Comparison of ENCODE assay signal across 8 mouse cellular contexts in the genomic region with DNA sequence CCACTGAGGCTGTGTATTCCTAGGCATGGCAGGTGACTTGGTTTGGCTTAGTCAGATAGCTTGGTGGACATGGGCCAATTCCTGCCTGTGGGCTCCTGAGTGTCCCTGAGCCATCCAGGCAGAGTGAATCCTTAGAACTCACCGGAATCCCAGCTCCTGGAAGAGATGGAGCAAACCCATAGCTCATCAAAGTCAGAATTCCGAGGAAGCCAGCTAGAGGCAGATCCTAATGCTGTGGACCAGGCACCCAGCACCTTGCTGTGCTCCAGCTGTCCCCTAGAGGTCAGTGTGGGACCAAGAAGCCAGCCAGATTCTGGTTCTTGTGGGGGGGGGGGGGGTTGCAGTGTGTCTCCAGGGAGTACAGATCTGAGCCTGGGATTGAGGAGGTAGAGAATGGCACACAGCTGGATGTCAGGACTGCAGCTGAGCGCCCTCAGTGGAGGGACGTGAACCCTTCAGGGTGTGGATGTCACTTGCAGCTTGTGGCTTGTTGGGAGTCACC. TPM values are rescaled to one million over a fixed set of nuclear protein-coding genes. Genes with fewer than 3 reads are reported as not detected.
DNase-seq lines count a peak whose midpoint lies in the region; ATAC-seq and TF ChIP-seq lines count a peak whose summit lies in the region.

No protein-coding gene starts in this region.

- H3K79me2 ChIP-seq in C2C12 (ENCODE audit: control insufficient read depth, insufficient read depth), result peaks cover 11% of the 10 kb centered on the region

- H3K27ac ChIP-seq in kidney, postnatal 0 days, result no peak overlapping the region
- H3K27ac ChIP-seq in lung, embryonic 14.5 days (ENCODE audit: low read depth), result no peak overlapping the region

- WGBS in kidney, postnatal 0 days, result 27% methylated on average over 4 of the region's 4 CpGs
- WGBS in lung, embryonic 14.5 days, result 19% methylated on average over 4 of the region's 4 CpGs

- no peaks in the 10 kb centered on the region for H3K79me3 ChIP-seq in C2C12 (ENCODE audit: low read depth)

- peak; percentile 47 for ATAC-seq in kidney, postnatal 0 days (replicated peaks; ENCODE audit: low FRiP score, low read depth)
- peak; percentile 49; the same call in 1 of the 2 replicates for ATAC-seq in lung, embryonic 14.5 days (ENCODE audit: insufficient read depth)

- TF ChIP-seq CTCF in C2C12 (IDR thresholded peaks at IDR 0.05; ENCODE audit: control insufficient read depth, insufficient read depth, insufficient read length), result peak; percentile 58
- peak; percentile 86 for TF ChIP-seq CTCF in kidney, postnatal 0 days (IDR thresholded peaks at IDR 0.05; ENCODE audit: low read depth)
- peak; percentile 83 for TF ChIP-seq CTCF in lung, embryonic 14.5 days (IDR thresholded peaks at IDR 0.05; ENCODE audit: low read depth)

- H3K4me3 ChIP-seq in C2C12 (ENCODE audit: insufficient read depth, poor library complexity, severe bottlenecking), result no peak overlapping the region
- no peak overlapping the region for H3K4me3 ChIP-seq in kidney, postnatal 0 days (replicated peaks; ENCODE audit: low read depth, low read length)
- no peak overlapping the region for H3K4me3 ChIP-seq in lung, embryonic 14.5 days (ENCODE audit: low read depth, low read length)

- peaks cover 3% of the 10 kb centered on the region for H3K27me3 ChIP-seq in C2C12 (ENCODE audit: control insufficient read depth, insufficient read depth, insufficient read length)
- H3K27me3 ChIP-seq in kidney, postnatal 0 days (ENCODE audit: insufficient read depth, low read length), result no peaks in the 10 kb centered on the region
- H3K27me3 ChIP-seq in lung, embryonic 14.5 days (ENCODE audit: insufficient read depth, low read length), result no peaks in the 10 kb centered on the region

- no peak overlapping the region for H3K4me2 ChIP-seq in kidney, postnatal 0 days (ENCODE audit: low read length)
- no peak overlapping the region for H3K4me2 ChIP-seq in lung, embryonic 14.5 days

- peaks cover 5% of the 10 kb centered on the region; the same call in 1 of the 2 replicates for H3K4me1 ChIP-seq in kidney, postnatal 0 days (replicated peaks; ENCODE audit: insufficient read depth, low read length)
- H3K4me1 ChIP-seq in lung, embryonic 14.5 days (ENCODE audit: insufficient read depth), result no peaks in the 10 kb centered on the region

- H3ac ChIP-seq in C2C12 (ENCODE audit: control insufficient read depth, insufficient read length, low read depth), result no peak overlapping the region

- H3K9me3 ChIP-seq in kidney, postnatal 0 days (replicated peaks; ENCODE audit: low read length), result no peaks in the 10 kb centered on the region
- no peaks in the 10 kb centered on the region for H3K9me3 ChIP-seq in lung, embryonic 14.5 days (ENCODE audit: low read depth, low read length)

- no peak overlapping the region for H3K9ac ChIP-seq in kidney, postnatal 0 days (ENCODE audit: low read depth, low read length)
- no peak overlapping the region for H3K9ac ChIP-seq in lung, embryonic 14.5 days

- DNase-seq in NIH3T3 (ENCODE audit: low read depth), result peak; percentile 81
- peak; percentile 84 for DNase-seq in cerebellum, postnatal 14 days
- peak; percentile 29 to 62 for DNase-seq in gastrocnemius, adult 8-10 months (ENCODE audit: low spot score in 2 of 2)
- DNase-seq in kidney, postnatal 0 days (ENCODE audit: low spot score), result peak; percentile 67
- peak; percentile 74 for DNase-seq in lung, embryonic 14.5 days
- DNase-seq in retina, postnatal 7 days (ENCODE audit: low read depth, low spot score), result peak; percentile 59
- peak; percentile 61 for DNase-seq in urinary bladder, postnatal 25 days (ENCODE audit: low spot score)

- no peaks in the 10 kb centered on the region for H3K36me3 ChIP-seq in C2C12 (ENCODE audit: control insufficient read depth, insufficient read depth)
- no peaks in the 10 kb centered on the region for H3K36me3 ChIP-seq in kidney, postnatal 0 days (ENCODE audit: insufficient read depth, low read length)
- H3K36me3 ChIP-seq in lung, embryonic 14.5 days (ENCODE audit: insufficient read depth), result no peaks in the 10 kb centered on the region

TF ChIP-seq in C2C12, 6 proteins besides CTCF, POLR2A, EP300 and RAD21:
- TF ChIP-seq USF1 (IDR thresholded peaks at IDR 0.05; ENCODE audit: low read depth), result no peak
- TF ChIP-seq CEBPB (IDR thresholded peaks at IDR 0.05; ENCODE audit: low read depth), result no peak
- no peak for TF ChIP-seq MYOD1 (IDR thresholded peaks at IDR 0.05; ENCODE audit: control insufficient read depth, insufficient read length, low read depth)
- no peak for TF ChIP-seq FOSL1 (IDR thresholded peaks at IDR 0.05; ENCODE audit: insufficient read depth, low read length, poor library complexity, severe bottlenecking)
- TF ChIP-seq MAX (IDR thresholded peaks at IDR 0.05), result no peak
- no peak for TF ChIP-seq MYOG (IDR thresholded peaks at IDR 0.05; ENCODE audit: control insufficient read depth, extremely low read depth, insufficient read length)

RNA-seq across cellular contexts. Expression of a gene that starts 33.8 kb away (rescaled TPM):
- 0.11 TPM for polyA plus RNA-seq in C2C12 (2012; fragmentation: generic; extraction: Trizol)
- total RNA-seq in gastrocnemius, adult 8-10 months (2022), result under 1 TPM; 0.10 to 0.81 (median 0.28) TPM
- 9.1 TPM in 2 replicates for polyA plus RNA-seq in kidney, postnatal 0 days (2015; fragmentation: Nextera tagmentation; extraction: Ambion mirVana)
- polyA plus RNA-seq in lung, embryonic 14.5 days (2014; fragmentation: Nextera tagmentation; extraction: Ambion mirVana), result 2.3 and 2.6 TPM in 2 replicates
